Mouse (Mus musculus): ENCODE measurements around the gene Tuba1b.

Tuba1b gene

GRCm38 (mm10) chr15:98891907-98892606 lies 42.3 kb downstream of the Tuba1b start:
- peak in 1 of 2 experiments; percentile 62 for DNase-seq (ENCODE audit: low spot score in 2 of 2)

- no peak for DNase-seq (ENCODE audit: low spot score in 2 of 2)
Measured at GRCm38 (mm10) chr15:98891198-98891742, 43.1 kb downstream of the Tuba1b start.

- DNase-seq (ENCODE audit: low spot score in 2 of 2), result no peak
Measured at GRCm38 (mm10) chr15:98887526-98887925, 46.8 kb downstream of the Tuba1b start.

GRCm38 (mm10) chr15:98886667-98887387 lies 47.5 kb downstream of the Tuba1b start:
- DNase-seq (ENCODE audit: low spot score in 2 of 2), result no peak

- no peak for DNase-seq (ENCODE audit: low spot score in 2 of 2)
Measured at GRCm38 (mm10) chr15:98884106-98884505, 50.3 kb downstream of the Tuba1b start.

- DNase-seq (ENCODE audit: low spot score in 2 of 2), result no peak
Measured at GRCm38 (mm10) chr15:98883661-98884060, 50.7 kb downstream of the Tuba1b start.

- no peak for DNase-seq (ENCODE audit: low spot score in 2 of 2)
Measured at GRCm38 (mm10) chr15:98881656-98882008, 52.7 kb downstream of the Tuba1b start.
